Mouse (Mus musculus) kidney, postnatal 10 days (tissue): ENCODE results near the gene Gprc5d.
A peak's percentile ranks its signal among the peaks of the same experiment; 100 is the strongest.

Experiments
- DNase-seq: peaks from one replicate; pipeline ENCODE4 v3.0.0; 2021; ENCODE audit warnings: mixed read lengths

Gene Gprc5d

GRCm38 (mm10) chr6:135118183-135118582 lies at the start of gene Gprc5d:
Gprc5d (minus strand) TSS chr6:135118283.
- no peak for DNase-seq

GRCm38 (mm10) chr6:135166712-135167111 lies 48.6 kb upstream of the Gprc5d start:
- DNase-seq = no peak

- DNase-seq = no peak
Measured at GRCm38 (mm10) chr6:135166262-135166661, 48.2 kb upstream of the Gprc5d start.

GRCm38 (mm10) chr6:135165706-135166105 lies 47.6 kb upstream of the Gprc5d start:
- no peak for DNase-seq

- no peak for DNase-seq
Measured at GRCm38 (mm10) chr6:135165191-135165590, 47.1 kb upstream of the Gprc5d start.

- no peak for DNase-seq
Measured at GRCm38 (mm10) chr6:135162861-135163260, 44.8 kb upstream of the Gprc5d start.

- DNase-seq = no peak
Measured at GRCm38 (mm10) chr6:135162311-135162710, 44.2 kb upstream of the Gprc5d start.

GRCm38 (mm10) chr6:135161356-135161755 lies 43.3 kb upstream of the Gprc5d start:
- DNase-seq = no peak

GRCm38 (mm10) chr6:135158509-135158908 lies 40.4 kb upstream of the Gprc5d start:
- DNase-seq = no peak

GRCm38 (mm10) chr6:135157496-135157895 lies 39.4 kb upstream of the Gprc5d start:
- no peak for DNase-seq

- DNase-seq = no peak
Measured at GRCm38 (mm10) chr6:135156597-135156996, 38.5 kb upstream of the Gprc5d start.

GRCm38 (mm10) chr6:135153719-135154118 lies 35.6 kb upstream of the Gprc5d start:
- DNase-seq = no peak

- DNase-seq = peak; percentile 45
Measured at GRCm38 (mm10) chr6:135150311-135150710, 32.2 kb upstream of the Gprc5d start.

GRCm38 (mm10) chr6:135149722-135150121 lies 31.6 kb upstream of the Gprc5d start:
- no peak for DNase-seq

- DNase-seq = no peak
Measured at GRCm38 (mm10) chr6:135149175-135149574, 31.1 kb upstream of the Gprc5d start.

- DNase-seq = peak; percentile 52
Measured at GRCm38 (mm10) chr6:135148506-135148905, 30.4 kb upstream of the Gprc5d start.

GRCm38 (mm10) chr6:135145976-135146375 lies 27.9 kb upstream of the Gprc5d start:
- no peak for DNase-seq

- peak; percentile 49 for DNase-seq
Measured at GRCm38 (mm10) chr6:135144516-135144915, 26.4 kb upstream of the Gprc5d start.

GRCm38 (mm10) chr6:135143151-135143550 lies 25.1 kb upstream of the Gprc5d start:
- no peak for DNase-seq

GRCm38 (mm10) chr6:135141451-135142147 lies 23.5 kb upstream of the Gprc5d start:
- DNase-seq = no peak

- peak; percentile 39 for DNase-seq
Measured at GRCm38 (mm10) chr6:135138746-135139145, 20.7 kb upstream of the Gprc5d start.

- no peak for DNase-seq
Measured at GRCm38 (mm10) chr6:135138207-135138606, 20.1 kb upstream of the Gprc5d start.

- DNase-seq = peak; percentile 58
Measured at GRCm38 (mm10) chr6:135137736-135138135, 19.7 kb upstream of the Gprc5d start.

GRCm38 (mm10) chr6:135136439-135137161 lies 18.5 kb upstream of the Gprc5d start:
- DNase-seq = peak; percentile 21
